Mouse (Mus musculus): Measurements from ENCODE around the gene Slc36a2. TPM values are rescaled to one million over a fixed set of nuclear protein-coding genes. Genes with fewer than 3 reads are reported as not detected.
"Not testable (repeated sequence)": the region's sequence is repeated elsewhere in the genome, so short reads cannot be mapped to it uniquely, and the experiment has no call there.

Slc36a2 gene
- polyA plus RNA-seq, 1 experiment from 2014 or later: 8.8 TPM

- ATAC-seq (ENCODE audit: low read depth): no peak
- WGBS: 91% methylated on average over 2 of the region's 2 CpGs
These were observed 67.8 kb downstream of the Slc36a2 start for GRCm38 (mm10) chr11:55117031-55117430.

GRCm38 (mm10) chr11:55116004-55116403, 68.9 kb downstream of the Slc36a2 start:
- H3K4me2 ChIP-seq (ENCODE audit: low read depth, low read length): no peak overlapping the region
- no peak overlapping the region for H3K9ac ChIP-seq (ENCODE audit: low read length)
- no peaks in the 10 kb centered on the region for H3K36me3 ChIP-seq (ENCODE audit: control insufficient read depth, insufficient read depth, low read length)
- no peak overlapping the region for H3K27ac ChIP-seq (ENCODE audit: low read length)
- H3K27me3 ChIP-seq (ENCODE audit: control insufficient read depth, insufficient read depth, low read depth, low read length): no peaks in the 10 kb centered on the region
- H3K4me3 ChIP-seq (ENCODE audit: low read length): no peak overlapping the region
- no peak for ATAC-seq (ENCODE audit: low read depth)
- H3K9me3 ChIP-seq (ENCODE audit: control insufficient read depth, low read length): peaks cover 3% of the 10 kb centered on the region; the same call in 1 of the 2 replicates
- 80% methylated on average over 3 of the region's 3 CpGs for WGBS
- 0 out of 2 replicates have a peak, but pooled peaks cover 3% of the 10 kb centered on the region for H3K4me1 ChIP-seq (replicated peaks; ENCODE audit: control insufficient read depth, insufficient read depth, low read length)

More at GRCm38 (mm10) chr11:55117031-55117430, 67.8 kb downstream of the Slc36a2 start:
- H3K36me3 ChIP-seq (ENCODE audit: control insufficient read depth, insufficient read depth, low read length): no peaks in the 10 kb centered on the region
- no peak overlapping the region for H3K27ac ChIP-seq (ENCODE audit: low read length)
- H3K9me3 ChIP-seq (ENCODE audit: control insufficient read depth, low read length): peaks cover 3% of the 10 kb centered on the region; the same call in 1 of the 2 replicates
- H3K9ac ChIP-seq (ENCODE audit: low read length): no peak overlapping the region
- no peak overlapping the region for H3K4me3 ChIP-seq (ENCODE audit: low read length)
- H3K4me2 ChIP-seq (ENCODE audit: low read depth, low read length): no peak overlapping the region
- H3K4me1 ChIP-seq (replicated peaks; ENCODE audit: control insufficient read depth, insufficient read depth, low read length): 0 out of 2 replicates have a peak, but pooled peaks cover 3% of the 10 kb centered on the region
- H3K27me3 ChIP-seq (ENCODE audit: control insufficient read depth, insufficient read depth, low read depth, low read length): no peaks in the 10 kb centered on the region

- no peak overlapping the region for H3K4me2 ChIP-seq (ENCODE audit: low read depth, low read length)
- 73% methylated on average over 2 of the region's 2 CpGs for whole genome bisulfite sequencing
- no peak overlapping the region for H3K9ac ChIP-seq (ENCODE audit: low read length)
- 0 out of 2 replicates have a peak, but pooled peaks cover 3% of the 10 kb centered on the region for H3K4me1 ChIP-seq (replicated peaks; ENCODE audit: control insufficient read depth, insufficient read depth, low read length)
- H3K36me3 ChIP-seq (ENCODE audit: control insufficient read depth, insufficient read depth, low read length): no peaks in the 10 kb centered on the region
- no peak overlapping the region for H3K4me3 ChIP-seq (ENCODE audit: low read length)
- H3K27ac ChIP-seq (ENCODE audit: low read length): no peak overlapping the region
- H3K9me3 ChIP-seq (ENCODE audit: control insufficient read depth, low read length): no peaks in the 10 kb centered on the region; the same call in 1 of the 2 replicates
- no peaks in the 10 kb centered on the region for H3K27me3 ChIP-seq (ENCODE audit: control insufficient read depth, insufficient read depth, low read depth, low read length)
- ATAC-seq (ENCODE audit: low read depth): no peak
These were observed 70.6 kb downstream of the Slc36a2 start for GRCm38 (mm10) chr11:55114291-55114690.

- H3K27ac ChIP-seq (ENCODE audit: low read length): peak overlapping the region; percentile 73
- peak; percentile 47; the same call in 1 of the 2 replicates for ATAC-seq (ENCODE audit: low read depth)
These were observed 71.0 kb downstream of the Slc36a2 start for GRCm38 (mm10) chr11:55113861-55114250.

GRCm38 (mm10) chr11:55113209-55113860, 71.5 kb downstream of the Slc36a2 start:
- Histone ChIP-seq H3K36me3 (ENCODE audit: control insufficient read depth, insufficient read depth, low read length) (no peaks in the 10 kb centered on the region), H3K9ac (ENCODE audit: low read length) (no peak overlapping the region), H3K27ac (ENCODE audit: low read length) (peak overlapping the region; percentile 73), H3K27me3 (ENCODE audit: control insufficient read depth, insufficient read depth, low read depth, low read length) (no peaks in the 10 kb centered on the region), H3K4me2 (ENCODE audit: low read depth, low read length) (no peak overlapping the region), H3K4me3 (ENCODE audit: low read length) (no peak overlapping the region), H3K4me1 (replicated peaks; ENCODE audit: control insufficient read depth, insufficient read depth, low read length) (0 out of 2 replicates have a peak, but pooled peaks cover 3% of the 10 kb centered on the region), H3K9me3 (ENCODE audit: control insufficient read depth, low read length) (no peaks in the 10 kb centered on the region; the same call in 1 of the 2 replicates)
- WGBS: 37% methylated on average over 7 of the region's 7 CpGs
- ATAC-seq (ENCODE audit: low read depth): peak; percentile 65

More at GRCm38 (mm10) chr11:55113861-55114250, 71.0 kb downstream of the Slc36a2 start:
- not testable (repeated sequence) for H3K4me2 ChIP-seq (ENCODE audit: low read depth, low read length); H3K27me3 ChIP-seq (ENCODE audit: control insufficient read depth, insufficient read depth, low read depth, low read length); H3K9ac ChIP-seq (ENCODE audit: low read length); H3K4me1 ChIP-seq (replicated peaks; ENCODE audit: control insufficient read depth, insufficient read depth, low read length); H3K9me3 ChIP-seq (ENCODE audit: control insufficient read depth, low read length); H3K36me3 ChIP-seq (ENCODE audit: control insufficient read depth, insufficient read depth, low read length); H3K4me3 ChIP-seq (ENCODE audit: low read length)
- 11% methylated on average over 4 of the region's 4 CpGs for WGBS

- Histone ChIP-seq H3K9me3 (ENCODE audit: control insufficient read depth, low read length) (no peaks in the 10 kb centered on the region; the same call in 1 of the 2 replicates), H3K4me2 (ENCODE audit: low read depth, low read length) (no peak overlapping the region), H3K4me3 (ENCODE audit: low read length) (no peak overlapping the region), H3K27ac (ENCODE audit: low read length) (no peak overlapping the region), H3K9ac (ENCODE audit: low read length) (no peak overlapping the region), H3K36me3 (ENCODE audit: control insufficient read depth, insufficient read depth, low read length) (no peaks in the 10 kb centered on the region), H3K27me3 (ENCODE audit: control insufficient read depth, insufficient read depth, low read depth, low read length) (no peaks in the 10 kb centered on the region), H3K4me1 (replicated peaks; ENCODE audit: control insufficient read depth, insufficient read depth, low read length) (0 out of 2 replicates have a peak, but pooled peaks cover 3% of the 10 kb centered on the region)
- ATAC-seq (ENCODE audit: low read depth): 0 out of 2 replicates have a peak, but pooled peaks have one; percentile 48
- WGBS: 43% methylated on average over 7 of the region's 7 CpGs
These were observed 74.2 kb downstream of the Slc36a2 start for GRCm38 (mm10) chr11:55110566-55111169.

- no peak overlapping the region for H3K4me3 ChIP-seq (ENCODE audit: low read length)
- H3K36me3 ChIP-seq (ENCODE audit: control insufficient read depth, insufficient read depth, low read length): no peaks in the 10 kb centered on the region
- no peak for ATAC-seq (ENCODE audit: low read depth)
- no peak overlapping the region for H3K9ac ChIP-seq (ENCODE audit: low read length)
- no peaks in the 10 kb centered on the region for H3K27me3 ChIP-seq (ENCODE audit: control insufficient read depth, insufficient read depth, low read depth, low read length)
- 0 out of 2 replicates have a peak, but pooled peaks cover 3% of the 10 kb centered on the region for H3K4me1 ChIP-seq (replicated peaks; ENCODE audit: control insufficient read depth, insufficient read depth, low read length)
- no peak overlapping the region for H3K27ac ChIP-seq (ENCODE audit: low read length)
- no peaks in the 10 kb centered on the region for H3K9me3 ChIP-seq (ENCODE audit: control insufficient read depth, low read length)
- 86% methylated on average over 7 of the region's 7 CpGs for WGBS
- no peak overlapping the region for H3K4me2 ChIP-seq (ENCODE audit: low read depth, low read length)
These were observed 75.2 kb downstream of the Slc36a2 start for GRCm38 (mm10) chr11:55109521-55110300.
